Mouse (Mus musculus) urinary bladder, adult 2 months (tissue): ENCODE measurements around the gene Mtf1. TPM values are rescaled to one million over a fixed set of nuclear protein-coding genes. Genes with fewer than 3 reads are reported as not detected.

Source experiments
- DNase-seq: peaks from one replicate; pipeline ENCODE4 v3.0.0; 2022; ENCODE audit warnings: low spot score
- polyA plus RNA-seq: library from polyadenylated mRNA; depleted of rRNA; stranded (reverse); fragments of >200 nt; gene quantifications from 2 replicates; pipeline ENCODE4 v1.2.3, GENCODE M21; 2012

Gene Mtf1
- polyA plus RNA-seq, 1 experiment = 9.0 TPM

GRCm38 (mm10) chr4:124802309-124803260, 681 bp downstream of the Mtf1 start:
- peak; percentile 91 for DNase-seq

DNA sequence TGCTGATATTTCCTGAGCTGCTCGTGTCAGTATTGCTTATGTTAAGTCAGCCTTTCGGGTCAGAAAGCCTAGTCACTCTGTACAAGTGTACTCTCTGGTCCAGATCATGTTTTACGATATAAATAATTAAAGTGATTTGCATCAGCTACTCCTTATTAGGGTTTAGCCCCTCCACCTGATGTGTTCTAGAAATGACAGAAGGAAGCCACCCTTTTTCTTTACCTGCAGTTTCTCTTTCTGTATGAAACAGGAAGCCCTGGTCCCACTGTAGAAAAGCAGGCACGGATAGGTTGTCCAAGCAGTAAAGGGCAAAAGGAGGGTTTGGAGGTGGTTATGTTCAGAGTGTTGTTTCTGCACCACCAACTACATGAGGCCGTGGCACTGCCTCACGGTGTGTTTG, 1.5 kb downstream of the Mtf1 start:
- no peak for DNase-seq

DNA sequence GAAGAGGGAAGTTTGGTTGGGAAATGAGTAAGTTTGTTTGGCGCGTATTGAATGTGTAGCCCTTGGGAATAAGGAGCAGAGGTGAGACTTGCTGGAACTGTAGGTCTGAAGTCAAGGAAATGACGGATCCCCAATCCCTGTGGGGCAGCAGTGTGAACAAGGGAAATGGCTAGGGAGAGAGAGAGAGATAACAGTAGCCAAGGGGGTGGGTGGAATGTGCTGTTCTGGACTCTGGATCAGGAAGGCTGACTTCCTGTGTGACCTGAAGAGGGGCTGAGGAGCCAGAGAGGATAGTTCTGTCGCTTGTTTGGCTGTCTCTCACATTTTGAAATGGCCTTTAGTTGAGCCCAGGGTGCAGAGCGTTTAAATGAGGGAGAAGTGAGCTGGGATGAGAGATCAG, 6.6 kb downstream of the Mtf1 start:
- no peak for DNase-seq

- DNase-seq = no peak
Measured at GRCm38 (mm10) chr4:124809136-124809883, 7.4 kb downstream of the Mtf1 start.

DNA sequence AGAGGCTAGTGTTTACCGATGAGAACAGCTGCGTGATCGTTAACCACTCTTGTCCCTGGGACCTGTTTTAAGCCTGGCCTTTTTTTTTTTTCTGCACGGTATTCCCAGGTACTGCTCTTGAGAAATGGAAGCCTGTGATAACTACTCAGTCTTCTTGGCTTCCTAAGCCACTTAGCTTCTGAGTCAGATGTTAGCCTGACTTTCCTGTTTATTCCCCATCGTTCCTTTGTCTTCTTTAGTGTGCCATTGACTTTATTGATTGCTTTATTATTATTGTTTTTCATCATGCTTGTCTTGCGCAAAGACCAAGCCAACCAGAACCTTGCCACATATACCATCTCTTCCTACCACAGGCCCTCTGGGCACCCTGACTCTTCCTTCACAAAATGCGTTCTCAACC, 8.2 kb downstream of the Mtf1 start:
- no peak for DNase-seq

- no peak for DNase-seq
Measured at GRCm38 (mm10) chr4:124811347-124811975, 9.6 kb downstream of the Mtf1 start.

DNA sequence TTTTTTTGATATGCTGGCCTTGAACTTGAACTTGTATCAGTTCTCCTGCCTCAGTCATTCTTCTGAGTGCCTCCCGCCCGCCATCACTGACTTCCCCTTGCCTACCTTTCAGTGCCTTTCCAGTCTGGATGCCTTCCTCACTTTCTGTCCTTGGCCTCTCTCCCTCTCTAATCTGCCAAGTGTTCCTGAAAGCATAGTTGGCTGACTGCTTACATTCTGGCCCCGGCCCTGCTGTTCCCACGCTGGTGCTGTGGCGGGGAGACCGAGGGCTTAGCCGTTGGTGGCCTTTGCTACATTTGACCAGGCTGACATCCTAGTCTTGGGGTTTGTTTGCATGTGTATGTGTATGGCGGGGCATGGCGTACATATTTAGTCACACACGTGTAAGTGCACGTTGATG, 14.0 kb downstream of the Mtf1 start:
- no peak for DNase-seq

- no peak for DNase-seq
Measured at GRCm38 (mm10) chr4:124817803-124818202, 15.9 kb downstream of the Mtf1 start.

- DNase-seq = no peak
Measured at GRCm38 (mm10) chr4:124818832-124819231, 16.9 kb downstream of the Mtf1 start.

DNA sequence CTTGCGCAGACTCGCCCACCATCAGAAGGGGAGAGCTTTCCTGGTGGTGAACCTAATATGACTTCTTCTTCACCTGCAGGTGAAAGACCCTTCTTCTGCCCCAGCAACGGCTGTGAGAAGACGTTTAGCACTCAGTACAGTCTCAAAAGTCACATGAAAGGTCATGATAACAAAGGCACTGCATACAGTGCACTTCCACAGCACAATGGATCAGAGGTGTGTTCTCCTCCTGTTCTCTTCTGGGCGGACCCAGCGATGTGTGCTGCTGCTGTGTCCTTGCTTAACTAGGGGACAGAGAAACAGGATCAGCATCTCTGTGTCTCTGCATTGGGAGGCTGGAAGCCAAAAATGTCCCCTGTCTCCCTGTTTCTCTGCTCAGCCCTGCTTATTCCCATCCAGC, 23.1 kb downstream of the Mtf1 start:
- DNase-seq = no peak

- DNase-seq = no peak
Measured at GRCm38 (mm10) chr4:124825371-124825965, 23.6 kb downstream of the Mtf1 start.

DNA sequence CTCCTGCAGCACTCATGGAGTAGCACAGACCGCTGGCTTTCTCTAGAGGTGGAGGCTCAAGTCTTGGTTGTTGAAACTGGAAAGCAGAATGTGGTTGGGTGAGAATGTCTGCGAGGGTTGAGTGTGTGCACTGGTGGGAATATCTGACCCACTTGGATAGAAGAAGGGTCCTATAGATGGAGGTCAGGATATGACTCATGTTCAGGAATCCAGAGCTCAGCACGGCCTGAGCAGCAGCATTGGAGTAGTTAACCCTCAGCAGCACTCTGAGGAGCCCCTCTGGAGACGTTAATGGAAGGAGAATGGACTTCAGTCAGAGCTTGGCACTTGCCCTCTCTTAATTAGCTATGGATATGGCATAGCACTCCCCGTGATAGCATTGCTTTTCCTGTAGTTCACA, 27.8 kb downstream of the Mtf1 start:
- no peak for DNase-seq

DNA sequence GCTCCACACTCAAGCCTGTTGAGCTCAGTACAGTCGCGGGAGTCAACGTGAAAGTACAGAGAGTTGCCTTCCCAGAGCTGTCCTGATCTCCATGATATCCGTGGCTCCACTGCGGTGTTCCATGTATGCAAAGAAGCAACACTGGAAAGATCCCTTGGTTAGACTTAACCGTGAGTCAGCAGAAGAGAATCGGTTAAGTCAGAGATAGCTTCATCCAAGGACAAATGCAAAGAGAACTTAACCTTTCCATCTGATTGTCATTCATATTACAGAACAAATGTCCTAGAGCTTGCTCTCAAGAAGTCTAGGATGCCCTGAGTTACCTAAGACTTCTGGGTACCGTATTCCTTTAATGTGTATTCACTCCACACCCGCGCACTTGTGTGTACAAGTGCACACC, 30.9 kb downstream of the Mtf1 start:
- DNase-seq = no peak

DNA sequence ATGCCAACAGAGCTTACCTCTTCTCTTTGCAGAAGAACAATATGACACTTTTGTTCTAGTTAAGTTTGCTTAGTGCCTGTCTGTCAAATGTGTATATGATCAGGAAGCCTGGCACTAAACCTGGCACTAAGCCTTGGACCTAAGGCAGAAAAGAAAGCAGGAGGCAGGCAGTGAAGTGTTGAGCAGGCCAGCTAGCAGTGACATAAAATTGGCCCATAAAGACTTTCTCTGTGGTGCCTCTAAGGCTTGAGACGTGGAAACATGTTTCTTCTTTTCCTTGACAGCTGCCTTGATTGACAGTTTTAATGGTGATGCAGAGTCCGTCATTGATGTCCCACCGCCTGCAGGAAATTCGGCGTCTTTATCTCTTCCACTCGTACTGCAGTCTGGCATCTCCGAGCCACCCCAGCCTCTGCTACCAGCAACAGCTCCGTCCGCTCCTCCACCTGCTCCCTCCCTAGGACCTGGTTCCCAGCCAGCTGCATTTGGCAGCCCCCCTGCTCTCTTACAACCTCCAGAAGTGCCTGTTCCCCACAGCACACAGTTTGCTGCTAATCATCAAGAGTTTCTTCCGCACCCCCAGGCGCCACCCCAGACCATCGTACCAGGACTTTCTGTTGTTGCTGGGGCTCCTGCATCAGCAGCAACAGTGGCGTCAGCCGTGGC, 36.3 kb downstream of the Mtf1 start:
- no peak for DNase-seq

DNA sequence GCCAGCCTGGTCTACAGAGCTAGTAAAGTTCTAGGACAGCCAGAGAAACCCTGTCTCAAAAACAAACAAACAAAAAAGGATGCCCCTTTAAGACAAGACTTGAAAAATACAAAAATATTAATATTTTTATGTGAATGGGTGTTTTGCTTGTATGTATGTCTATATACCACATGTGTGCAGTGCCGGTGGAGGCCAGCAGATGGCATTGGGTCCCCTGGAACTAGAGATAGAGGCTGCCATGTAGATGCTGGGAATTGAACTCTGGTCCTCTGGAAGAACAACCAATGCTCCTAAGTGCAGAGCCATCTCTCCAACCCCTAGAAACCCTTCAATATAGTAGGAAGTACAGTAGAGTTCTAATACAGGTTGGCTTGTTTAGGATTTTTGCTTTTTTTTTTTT, 39.1 kb downstream of the Mtf1 start:
- no peak for DNase-seq

DNA sequence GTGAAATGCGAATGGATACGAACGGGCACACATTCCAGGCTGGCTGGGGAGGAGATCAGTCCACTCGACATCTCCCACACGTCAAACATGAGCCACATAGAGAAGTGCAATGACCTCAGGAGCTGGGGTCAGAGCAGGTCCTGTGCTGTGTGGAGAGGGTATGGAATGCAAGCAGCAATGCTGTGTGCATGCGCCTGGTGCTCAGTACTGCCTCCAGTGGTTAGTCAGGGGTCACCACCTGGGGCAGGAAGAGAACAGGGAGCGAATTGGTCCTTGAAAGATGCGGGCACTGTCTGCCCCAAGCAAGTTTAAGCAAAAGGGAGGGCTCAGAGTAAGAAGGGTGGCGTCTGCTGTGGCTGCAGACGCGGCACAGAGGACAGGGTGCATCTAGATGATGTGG, 41.6 kb downstream of the Mtf1 start:
- DNase-seq = no peak

DNA sequence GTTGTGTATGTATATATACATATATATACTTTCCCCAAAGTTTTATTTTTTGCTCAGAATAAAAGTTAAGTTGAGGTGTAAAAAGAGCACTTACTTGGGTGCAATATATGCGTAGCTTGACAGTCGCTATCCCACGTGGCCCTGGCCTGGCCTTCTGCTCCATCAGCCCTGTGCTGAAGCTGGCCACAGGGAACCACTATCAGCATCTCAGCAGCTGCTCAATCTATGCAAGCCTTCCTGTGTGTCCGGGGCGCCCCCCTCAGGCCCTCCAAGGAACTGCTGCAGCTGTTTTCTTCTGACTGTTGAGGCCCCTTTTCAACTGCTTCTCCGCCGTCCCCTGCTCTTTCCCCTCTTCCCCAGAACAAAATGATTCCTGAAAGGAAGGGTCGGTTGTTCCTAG, 45.7 kb downstream of the Mtf1 start:
- DNase-seq = peak; percentile 59

- no peak for DNase-seq
Measured at GRCm38 (mm10) chr4:124849631-124850260, 47.8 kb downstream of the Mtf1 start.

DNA sequence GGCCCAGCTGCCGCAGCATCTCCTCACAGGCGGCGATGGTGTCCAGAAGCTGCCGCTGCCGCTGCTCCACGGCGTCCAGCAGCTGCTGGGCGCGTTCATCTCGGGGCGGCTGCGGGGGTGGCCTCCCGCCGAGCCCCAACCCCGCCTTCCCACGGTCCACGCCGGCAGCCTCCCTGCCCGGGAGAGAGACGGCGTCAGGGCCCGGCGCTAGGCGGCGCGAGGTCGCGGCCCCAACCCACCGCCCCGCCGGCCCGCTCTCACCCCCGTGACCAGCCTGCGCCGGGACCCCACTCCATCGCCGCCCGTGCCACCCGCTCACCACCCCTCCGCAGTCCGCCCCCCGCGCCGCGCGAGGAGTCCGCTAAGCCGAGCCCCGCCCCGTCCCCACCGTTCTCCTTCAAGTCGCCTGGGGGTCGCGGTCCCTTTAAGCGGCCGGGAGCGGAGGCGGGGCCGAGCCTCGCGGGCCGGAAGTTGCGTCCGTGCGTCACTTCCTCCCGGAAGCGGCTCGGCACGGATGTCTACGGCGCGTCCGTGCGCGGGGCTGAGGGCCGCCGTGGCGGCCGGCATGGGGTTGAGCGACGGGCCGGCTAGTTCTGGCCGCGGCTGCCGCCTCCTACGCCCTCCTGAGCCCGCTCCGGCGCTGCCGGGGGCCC, 48.5 kb downstream of the Mtf1 start, which contains the start of gene Yrdc:
Yrdc (plus strand) TSS at position 419 of the 653 bp plus-strand sequence.
- DNase-seq = peak; percentile 90

GRCm38 (mm10) chr4:124850933-124851658, 49.2 kb downstream of the Mtf1 start, which contains the start of gene 1110065P20Rik:
TSS of gene 1110065P20Rik (minus strand) at chr4:124851196.
- peak; percentile 69 for DNase-seq
